Mouse (Mus musculus) R1 (cell line): ENCODE results near the gene Ago3.

Source experiments
- DNase-seq: peaks from one replicate; pipeline ENCODE4 v3.0.0-alpha.2; 2018; ENCODE audit warnings: low read depth, low spot score

Ago3 gene

DNA sequence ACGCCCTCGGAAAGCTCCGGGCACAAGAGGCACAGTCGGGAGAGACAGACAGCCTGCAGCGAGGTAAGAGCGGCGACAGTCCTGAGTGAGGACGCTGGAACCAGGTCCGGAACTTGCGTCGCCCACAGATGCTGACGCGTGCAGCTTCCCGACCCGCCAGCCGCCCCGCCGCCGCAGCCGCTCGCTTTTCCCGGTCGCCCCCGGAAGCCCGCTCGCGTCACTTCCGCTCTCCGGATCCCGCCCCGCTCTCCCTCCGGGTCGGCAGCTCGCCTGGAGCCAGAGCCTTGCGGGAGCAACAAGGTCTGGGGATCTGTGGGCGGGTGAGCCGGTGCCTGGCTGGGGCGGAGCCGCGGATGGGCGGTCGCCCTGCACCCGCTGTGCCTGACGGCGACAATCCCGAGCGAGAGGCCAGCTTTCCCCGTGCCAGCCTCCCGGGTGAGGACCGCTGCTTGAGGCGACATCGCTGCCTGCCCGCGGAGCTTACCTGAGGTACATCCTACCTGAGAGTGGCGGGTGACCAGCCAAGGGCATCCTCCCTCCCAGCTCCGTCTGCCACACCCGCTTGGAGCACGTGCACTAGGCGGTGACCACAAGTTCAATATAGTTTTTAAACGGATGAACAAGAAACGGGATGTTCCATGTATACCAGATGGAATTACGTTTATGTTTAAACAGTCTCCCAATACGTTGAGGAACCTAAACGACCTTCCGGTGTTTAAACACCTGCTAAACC lies at the start of gene Ago3:
Gene Ago3, minus strand, starts transcription at position 210 of the 733 bp plus-strand sequence.
- peak; percentile 91 for DNase-seq

DNA sequence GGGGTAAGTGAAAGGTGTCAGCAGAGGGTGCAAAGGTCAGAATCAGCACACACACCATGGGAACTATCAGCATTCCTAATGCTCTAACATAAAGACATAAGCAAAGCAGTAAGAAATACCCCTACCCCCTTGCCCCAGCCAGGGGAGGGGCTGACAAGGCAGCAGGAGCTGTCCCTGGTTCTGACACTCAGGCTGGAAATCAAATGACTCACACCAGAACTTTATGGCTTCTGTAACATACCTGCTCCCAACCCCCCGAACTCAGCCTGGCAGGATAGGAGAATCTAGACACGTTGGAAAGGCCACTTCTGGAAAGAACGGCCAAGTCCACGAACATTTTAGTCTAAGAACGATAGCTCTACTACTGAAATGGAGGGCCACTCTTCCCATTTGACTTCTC lies 43.7 kb upstream of the Ago3 start:
- peak; percentile 44 for DNase-seq

DNA sequence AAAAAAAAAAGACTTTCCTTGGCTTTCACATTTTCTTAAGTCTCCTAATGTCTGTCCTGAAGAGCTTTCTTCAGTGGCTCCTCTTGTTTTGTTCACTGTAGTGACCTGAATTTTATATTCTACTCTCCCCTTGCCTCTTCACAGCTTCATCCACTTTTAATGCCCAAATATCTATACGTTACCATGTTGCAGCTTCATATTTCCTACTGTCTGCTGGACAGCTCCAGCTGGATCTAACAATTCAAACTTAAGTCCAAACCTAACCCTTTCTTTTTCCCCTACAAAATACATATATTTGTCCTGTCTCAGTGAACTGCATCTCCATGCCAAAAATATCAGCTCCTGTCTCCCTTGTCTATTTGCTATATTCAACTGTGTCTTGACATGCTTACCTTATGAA lies 40.0 kb upstream of the Ago3 start:
- no peak for DNase-seq

DNA sequence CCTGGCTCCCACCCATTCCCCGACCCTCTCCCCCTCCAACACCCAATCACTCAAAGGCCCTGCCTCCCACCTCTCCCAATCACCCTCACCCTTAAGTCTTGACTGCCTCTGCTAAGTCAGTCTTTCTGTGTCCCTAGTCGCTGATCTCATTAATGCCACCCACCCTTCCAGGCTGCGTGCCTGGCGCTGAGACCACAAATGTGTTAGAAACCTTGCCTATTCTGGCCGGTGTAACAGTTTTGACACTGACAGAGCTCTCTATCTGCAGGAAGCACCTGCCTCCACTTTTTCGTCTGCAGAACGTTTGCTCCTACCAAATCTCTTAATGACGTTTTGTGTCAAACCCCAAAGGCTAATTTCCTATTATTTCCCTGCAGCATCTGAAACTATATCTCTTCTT lies 39.6 kb upstream of the Ago3 start:
- no peak for DNase-seq

DNA sequence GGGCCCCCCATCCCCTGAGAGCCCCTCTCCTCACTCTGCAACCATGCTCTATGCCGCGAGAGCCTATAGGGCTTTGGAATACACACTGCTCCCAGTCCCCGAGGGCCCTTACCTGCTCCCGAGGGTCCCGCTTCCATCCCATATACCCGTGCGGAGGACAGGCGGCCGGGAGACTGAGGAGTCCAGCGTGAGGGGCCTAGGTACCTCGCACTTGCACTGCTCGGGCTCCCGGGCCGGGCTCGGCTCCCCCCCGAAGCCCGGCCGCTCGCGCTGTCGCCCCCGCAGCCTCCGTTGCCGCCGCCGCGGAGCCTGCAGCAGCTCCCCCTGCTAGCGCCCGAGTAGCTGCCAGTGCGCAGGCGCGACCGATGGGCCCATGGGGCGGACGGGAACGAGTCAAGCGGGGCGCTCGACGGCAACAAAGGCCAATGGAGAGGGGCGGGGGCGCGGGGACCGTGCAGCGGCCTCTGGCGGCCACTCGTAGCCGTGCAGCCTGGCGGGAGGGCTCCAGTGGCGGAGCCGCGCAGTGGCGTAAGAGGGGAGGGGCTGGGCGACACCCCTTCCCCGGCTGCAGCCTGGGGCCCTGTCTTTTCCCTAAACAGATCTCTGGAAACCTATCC lies 39.0 kb upstream of the Ago3 start, which contains the start of gene Ago1:
Gene Ago1, minus strand, starts transcription at position 299 of the 617 bp plus-strand sequence.
- DNase-seq: peak; percentile 96

DNA sequence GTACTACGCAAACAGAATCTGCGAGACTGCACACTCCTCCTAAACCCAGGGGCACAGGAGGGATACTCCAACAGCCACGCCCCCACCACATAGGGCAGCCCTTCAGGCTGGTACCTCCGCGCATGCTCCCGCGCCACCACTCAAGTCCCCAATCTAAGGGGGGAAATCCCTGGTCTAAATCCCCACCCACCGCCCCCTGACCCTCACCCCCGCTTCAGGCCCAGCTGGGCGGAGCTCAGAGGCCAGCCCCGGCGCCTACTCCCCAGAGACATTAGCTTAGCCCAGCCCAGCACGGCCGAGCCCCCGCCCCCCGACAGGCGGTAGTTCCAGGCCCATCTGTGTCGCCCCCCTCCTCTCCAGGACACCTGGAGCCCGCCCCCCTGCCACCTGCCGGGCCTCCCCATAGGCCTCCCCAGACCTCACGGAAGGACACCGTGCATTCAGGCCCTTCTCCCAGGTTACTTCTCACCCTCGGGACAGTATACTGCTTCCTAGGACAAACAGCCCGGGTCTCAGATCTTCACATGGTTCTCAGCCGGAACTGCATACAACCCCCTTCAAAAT lies 38.4 kb upstream of the Ago3 start:
- DNase-seq: peak; percentile 97

DNA sequence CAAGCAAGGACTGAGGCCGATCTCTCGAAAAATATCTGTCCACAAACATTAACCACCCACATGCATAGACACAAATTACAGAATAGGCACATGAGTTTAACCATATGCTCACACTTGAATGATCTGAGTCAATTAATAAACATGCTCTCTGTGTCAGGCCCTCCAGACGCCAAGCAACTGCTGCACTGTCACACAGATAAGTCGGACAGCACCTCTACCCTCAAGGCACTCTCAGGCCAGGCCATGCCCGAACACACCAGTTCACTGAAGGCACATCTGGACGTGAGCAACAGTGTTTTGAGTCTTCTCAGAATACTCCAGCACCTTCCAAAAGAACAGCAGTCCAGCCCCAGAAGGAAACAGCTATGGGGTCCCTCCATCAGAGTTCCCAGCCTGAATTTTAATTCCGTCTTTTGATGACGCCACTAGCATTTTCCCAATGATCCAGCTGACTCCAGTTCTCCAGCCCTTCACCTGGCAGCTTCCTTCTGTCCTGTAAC lies 36.9 kb upstream of the Ago3 start:
- peak; percentile 52 for DNase-seq

DNA sequence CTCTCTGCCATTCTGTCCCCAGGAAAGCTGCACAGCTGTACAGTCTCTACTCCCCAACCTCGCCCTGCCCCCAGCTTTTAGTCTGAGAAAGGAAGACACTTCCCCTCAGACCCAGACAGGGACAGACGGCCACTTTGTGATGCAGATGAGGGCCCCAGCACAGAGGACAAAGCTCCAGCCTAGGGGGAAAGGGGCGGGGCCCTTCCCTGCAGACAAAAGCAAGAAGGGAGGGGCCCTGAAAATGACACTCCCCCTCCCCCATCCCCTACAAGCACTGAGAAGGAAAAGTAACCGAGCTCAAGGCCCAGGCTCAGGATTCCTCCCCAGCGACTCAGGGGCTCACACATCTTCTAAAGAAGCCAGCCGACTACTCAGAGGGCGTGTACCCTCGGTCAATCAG lies 36.5 kb upstream of the Ago3 start:
- peak; percentile 99 for DNase-seq

DNA sequence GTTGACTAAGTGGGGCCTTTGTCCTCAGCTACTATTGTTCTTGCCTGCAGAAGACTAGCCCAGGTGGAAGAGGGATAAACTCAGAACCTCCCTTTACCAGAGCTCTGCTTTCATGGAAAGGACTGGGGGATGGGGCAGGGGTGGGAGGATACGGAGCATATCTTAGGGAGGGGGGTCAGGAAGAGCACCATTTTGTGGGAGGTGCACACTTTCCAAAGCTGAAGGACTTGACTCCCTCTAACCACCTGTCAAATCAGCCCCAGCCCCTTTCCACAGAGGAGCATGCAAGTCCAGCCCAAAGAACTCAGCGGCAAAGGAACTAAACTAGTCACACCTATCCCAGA lies 35.5 kb upstream of the Ago3 start:
- DNase-seq: peak; percentile 94

DNA sequence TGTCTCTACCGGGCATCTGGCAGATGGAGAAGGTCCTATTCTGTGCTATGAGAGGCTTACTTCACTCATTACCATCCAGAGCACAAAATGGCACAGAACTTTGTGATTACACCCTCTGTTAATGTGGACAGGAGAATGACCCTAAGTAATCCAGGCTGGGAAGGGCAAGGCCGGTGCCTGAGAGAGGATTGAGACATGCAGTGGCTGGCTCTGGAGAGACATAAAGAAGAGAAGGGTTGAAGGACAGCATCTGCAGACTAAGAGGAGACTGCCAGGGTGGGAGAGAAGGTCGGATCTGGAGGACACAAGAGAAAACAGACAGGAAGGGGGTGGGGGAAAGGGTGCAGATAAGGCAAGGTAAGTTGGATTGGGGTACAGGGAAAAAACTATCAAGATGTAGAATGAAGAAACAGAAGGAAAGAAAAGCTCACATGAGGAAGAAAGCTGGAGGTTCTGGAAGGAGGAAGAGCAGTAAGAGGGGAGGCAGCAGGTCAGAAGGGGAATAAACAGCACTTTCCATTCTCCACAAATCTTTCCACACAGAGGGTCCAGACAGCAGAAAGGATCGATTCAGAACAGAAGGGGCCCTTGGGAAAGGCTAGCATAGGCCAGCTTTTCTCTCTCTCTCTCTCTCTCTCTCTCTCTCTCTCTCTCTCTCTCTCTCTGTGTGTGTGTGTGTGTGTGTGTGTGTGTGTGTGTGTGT lies 35.0 kb upstream of the Ago3 start:
- no peak for DNase-seq

DNA sequence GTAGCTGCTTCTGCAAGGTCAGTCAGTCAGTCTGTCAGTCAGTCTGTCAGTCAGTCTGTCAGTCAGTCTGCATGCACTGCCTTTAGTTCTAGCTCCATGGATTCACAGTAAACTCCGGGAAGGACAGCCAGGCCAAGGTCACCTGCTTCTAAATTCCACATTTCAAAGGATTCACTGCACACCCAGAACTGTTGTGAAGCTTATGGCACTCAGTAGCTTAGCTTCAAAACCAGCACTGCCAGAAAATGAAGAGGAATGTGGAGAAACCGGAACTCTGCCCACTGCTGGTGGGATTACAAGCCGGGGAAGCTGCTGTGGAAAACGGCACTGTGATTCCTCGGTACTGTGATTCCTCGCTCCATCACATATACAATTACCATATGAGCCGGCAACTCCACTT lies 26.1 kb upstream of the Ago3 start:
- DNase-seq: peak; percentile 79

DNA sequence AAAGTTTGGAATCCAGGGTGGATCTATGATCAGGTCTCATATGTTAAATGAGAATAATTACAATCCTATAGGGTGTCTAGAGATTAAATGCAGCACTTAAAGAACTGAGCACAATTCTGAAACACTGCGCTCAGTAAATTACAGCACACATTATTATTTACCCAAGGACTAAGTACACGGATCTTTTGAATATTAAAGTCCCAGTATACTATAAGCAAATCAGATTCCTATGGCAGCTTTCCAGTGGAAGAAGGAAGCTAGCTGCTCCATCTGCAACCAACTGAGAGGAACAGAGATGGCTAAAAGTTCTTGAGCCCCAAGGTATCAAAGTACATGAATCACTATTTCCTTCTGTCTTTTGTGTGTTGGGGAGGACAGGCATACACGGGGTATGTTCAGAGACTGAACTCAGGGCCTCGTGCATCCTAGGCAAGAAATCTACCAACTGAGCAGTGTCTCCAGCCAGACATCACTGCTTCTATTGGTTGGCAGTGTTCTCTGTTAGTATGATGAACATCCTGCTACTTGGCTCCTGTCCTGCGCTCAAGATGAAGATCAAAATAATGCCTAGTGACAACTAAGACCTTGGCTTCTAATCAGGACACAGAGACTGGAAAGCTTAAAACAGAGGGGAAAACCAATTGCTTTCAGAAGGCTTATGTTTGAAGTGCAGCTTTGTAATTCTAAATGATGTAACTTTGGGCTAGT lies 25.3 kb upstream of the Ago3 start:
- DNase-seq: no peak

DNA sequence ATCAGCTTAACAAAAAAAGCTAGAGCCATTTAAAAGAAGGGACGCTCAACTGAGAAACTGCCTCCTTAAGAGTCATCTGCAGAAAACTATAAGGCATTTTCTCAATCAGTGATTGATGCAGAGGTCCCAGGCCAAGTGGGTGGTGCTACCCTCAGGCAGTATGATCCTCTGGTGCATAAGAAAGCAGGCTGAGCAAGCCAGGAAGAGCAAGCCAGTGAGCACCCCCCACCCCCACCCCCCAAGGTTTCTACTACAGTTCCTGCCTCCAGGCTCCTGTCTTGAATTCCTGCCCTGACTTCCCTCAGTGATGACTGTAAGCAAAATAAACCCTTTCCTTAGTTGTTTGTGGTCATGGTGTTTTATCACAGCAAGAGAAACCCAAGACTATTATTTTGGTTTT lies 20.9 kb upstream of the Ago3 start:
- DNase-seq: peak; percentile 62

DNA sequence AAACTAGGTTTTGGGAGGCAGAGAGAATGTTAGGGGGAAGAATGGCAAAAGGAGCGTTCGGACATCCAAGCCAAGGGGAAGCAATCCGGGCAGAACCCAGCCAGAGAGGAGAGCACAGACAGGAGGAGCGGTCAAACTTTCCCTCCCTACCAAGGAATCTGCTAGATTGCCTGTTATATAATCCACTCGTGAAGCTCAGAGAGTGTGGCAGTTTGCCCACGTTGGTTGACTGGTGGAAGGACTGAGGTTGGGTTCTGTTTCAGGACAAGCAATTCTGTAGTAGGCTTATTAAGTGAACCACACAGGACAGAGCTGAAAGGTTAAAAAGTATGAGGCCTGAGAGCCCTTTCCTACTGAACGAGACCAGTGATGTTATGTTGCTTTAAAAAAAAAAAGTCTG lies 17.8 kb upstream of the Ago3 start:
- no peak for DNase-seq

DNA sequence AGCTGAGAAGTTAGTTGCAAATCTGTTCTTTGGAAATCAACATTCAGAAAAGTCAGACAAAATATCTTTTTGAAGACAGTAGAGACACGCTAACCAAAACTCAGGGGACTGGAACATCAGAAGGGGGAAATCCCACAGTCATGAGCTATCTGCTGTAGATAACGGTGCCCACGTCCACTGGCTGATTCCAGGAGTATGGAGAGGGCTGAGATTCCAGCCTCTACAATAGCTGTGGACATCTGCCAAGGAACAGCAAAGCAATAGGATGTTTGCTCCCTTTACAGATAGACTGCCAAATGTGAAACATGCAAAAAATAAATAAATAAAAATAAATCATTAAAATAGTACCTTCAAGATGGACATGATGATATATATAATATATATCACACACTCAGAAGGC lies 15.2 kb upstream of the Ago3 start:
- no peak for DNase-seq

DNA sequence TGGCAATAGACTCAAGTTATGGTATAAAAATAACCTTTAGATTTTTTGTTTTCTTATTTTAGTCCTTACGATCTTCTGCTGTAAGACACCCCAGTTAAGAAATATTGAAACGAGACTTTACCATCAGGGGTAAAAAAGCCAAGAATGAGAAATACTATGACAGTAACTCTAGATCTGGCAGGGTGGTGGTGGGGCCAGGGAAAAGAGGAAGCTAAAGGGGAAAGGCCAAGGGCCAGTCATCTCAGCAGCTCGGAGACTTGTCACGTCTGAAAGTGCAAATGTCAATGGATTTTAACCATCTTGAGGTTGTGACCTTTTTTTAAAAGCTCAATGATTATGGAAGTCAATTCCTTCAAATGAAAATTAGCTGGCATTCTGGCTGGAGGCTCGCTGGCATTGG lies 8.9 kb upstream of the Ago3 start:
- no peak for DNase-seq

DNA sequence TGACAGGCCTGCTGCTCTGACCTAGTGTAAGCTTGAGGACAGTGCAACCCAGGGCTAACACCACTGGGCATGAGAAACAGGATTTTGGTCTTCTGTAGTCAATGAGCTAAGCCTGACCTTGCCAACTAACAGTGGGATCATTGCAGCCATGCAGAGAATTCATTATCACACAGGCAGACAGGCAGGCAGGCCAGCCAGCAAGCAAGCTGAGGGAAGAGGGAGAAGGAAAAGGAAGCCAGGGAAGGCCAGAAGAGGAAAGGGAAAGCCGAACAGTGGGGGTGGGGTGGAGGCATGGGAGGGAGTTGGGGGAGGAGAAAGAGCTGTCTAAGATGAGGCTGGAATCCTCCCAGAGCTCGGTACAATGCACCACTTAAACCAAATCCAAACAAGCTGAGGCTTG lies 6.9 kb upstream of the Ago3 start:
- DNase-seq: no peak

DNA sequence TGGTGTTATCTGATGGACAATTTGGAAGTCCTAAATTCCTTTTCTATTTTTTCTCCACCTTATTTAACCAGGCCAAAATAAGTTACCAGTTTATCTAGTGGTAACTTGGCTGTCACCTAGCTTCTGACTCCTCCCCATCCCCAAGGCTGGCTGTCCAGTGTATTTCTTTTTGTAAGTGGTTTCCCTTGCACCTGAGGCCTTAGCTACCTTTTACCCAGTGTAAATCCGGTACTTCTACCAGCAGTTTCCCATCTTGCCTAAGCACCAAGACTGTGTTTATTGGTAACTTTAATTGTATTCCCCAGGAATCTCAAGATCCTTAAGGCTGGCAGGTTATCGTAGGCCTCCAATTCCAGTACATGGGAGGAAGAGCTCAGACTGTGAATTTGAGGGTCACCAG lies 4.7 kb upstream of the Ago3 start:
- no peak for DNase-seq

DNA sequence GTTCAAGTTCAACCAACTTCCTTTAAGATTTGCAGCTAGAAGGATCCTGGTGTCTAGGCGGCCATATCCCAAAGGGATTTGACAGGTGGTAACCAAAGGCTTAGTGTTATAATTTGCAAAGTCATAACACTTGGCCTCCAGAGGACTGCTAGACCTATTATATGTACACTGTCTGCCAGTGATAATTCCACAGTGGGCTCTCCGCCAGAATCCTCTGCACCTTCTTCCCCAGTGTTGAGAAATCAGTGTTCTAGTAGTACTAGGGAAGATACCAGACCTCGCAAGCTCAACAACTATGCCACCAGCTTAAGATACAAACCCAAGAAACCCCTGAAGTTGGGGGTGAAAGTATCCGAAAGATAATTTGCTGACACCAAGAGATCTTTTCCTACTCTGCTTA lies 3.8 kb upstream of the Ago3 start:
- DNase-seq: no peak

DNA sequence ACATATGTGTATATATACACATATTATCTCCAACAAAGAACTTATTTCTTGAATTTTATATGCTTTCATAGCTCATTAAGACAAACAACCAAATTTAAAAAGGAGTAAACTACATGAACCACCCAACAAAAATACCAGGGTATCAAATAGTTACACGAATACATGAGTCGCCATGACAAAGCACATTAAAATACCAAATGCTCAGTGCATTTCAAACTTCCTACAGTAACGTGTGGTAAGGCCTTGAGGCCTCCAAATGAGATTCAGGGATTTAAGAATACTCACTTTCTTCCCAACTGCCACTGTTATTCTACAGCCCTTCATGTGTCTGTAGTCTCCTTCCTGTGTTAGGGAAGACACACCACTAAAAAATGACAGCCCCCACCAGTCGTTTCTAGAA lies 2.4 kb upstream of the Ago3 start:
- no peak for DNase-seq

DNA sequence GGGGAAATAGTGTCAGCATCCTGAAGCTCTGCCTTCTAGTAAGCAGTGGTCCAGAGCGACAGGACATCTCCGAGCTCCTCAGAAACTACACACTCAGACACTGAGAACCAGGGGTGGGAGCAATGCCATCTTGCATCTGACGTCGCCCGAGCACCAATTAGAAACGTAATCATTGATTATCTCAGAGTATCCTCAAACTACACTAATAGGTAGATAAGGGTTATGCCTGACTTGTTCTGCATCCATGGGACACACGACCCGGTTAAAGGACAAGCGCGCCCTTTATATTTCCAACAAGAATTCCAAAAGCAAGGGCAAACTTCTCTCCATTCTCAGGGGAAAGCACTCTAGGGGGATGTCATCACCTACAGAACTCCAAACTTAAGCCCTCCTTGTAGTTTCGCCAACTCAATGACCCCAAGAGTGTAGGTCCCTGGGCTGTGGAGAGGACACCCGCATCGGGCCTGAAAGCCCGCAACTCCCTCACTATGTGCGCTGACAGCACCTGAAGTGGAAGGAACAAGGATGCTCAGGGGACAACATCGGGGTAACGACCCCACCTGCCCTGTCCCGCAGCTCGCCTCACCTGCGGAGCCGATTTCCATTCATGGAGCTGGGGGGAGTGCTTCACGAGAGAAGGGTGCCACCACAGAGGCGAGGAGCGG lies 542 bp downstream of the Ago3 start:
- DNase-seq: no peak
